Mouse (Mus musculus) forebrain, postnatal 0 days (tissue): ENCODE results near the gene Inafm2. TPM values are rescaled to one million over a fixed set of nuclear protein-coding genes. Genes with fewer than 3 reads are reported as not detected.

ENCODE experiments used
- ATAC-seq: fragments of 200-750 bp; cut with Nextera tagmentation; 2 replicates; pipeline ENCODE4 v1.8.0; 2017; ENCODE audit warnings: mild to moderate bottlenecking, moderate library complexity
- DNase-seq: peaks from one replicate; pipeline ENCODE4 v3.0.0-alpha.2; 2015
- H3K27ac ChIP-seq: fragments of 300-500 bp; sonication (generic); 2 replicates; pipeline ENCODE4 v1.5.1; 2014; ENCODE audit warnings: low read depth, mild to moderate bottlenecking, antibody characterized with exemption, low read length, moderate library complexity, mixed read lengths
- H3K27me3 ChIP-seq: fragments of 300-500 bp; sonication (generic); 2 replicates; pipeline ENCODE4 v1.6.1; 2014; ENCODE audit warnings: mild to moderate bottlenecking, low read length, mixed read lengths; ENCODE audit not compliant: insufficient read depth
- H3K36me3 ChIP-seq: fragments of 300-500 bp; sonication (generic); 2 replicates; pipeline ENCODE4 v1.6.1; 2014; ENCODE audit warnings: mild to moderate bottlenecking, moderate library complexity; ENCODE audit not compliant: insufficient read depth
- H3K4me1 ChIP-seq: fragments of 300-500 bp; sonication (generic); 2 replicates; pipeline ENCODE4 v1.6.1; 2014; ENCODE audit warnings: antibody characterized with exemption; ENCODE audit not compliant: insufficient read depth
- H3K4me2 ChIP-seq: fragments of 300-500 bp; sonication (generic); 2 replicates; pipeline ENCODE4 v1.6.1; 2014; ENCODE audit warnings: low read depth, mild to moderate bottlenecking, moderate library complexity
- H3K4me3 ChIP-seq: fragments of 300-500 bp; sonication (generic); 2 replicates; pipeline ENCODE4 v1.5.1; 2014; ENCODE audit warnings: low read depth, low read length, mixed read lengths
- H3K9ac ChIP-seq: fragments of 300-500 bp; sonication (generic); 2 replicates; pipeline ENCODE4 v1.6.1; 2014; ENCODE audit warnings: mild to moderate bottlenecking
- H3K9me3 ChIP-seq: fragments of 300-500 bp; sonication (generic); 2 replicates; pipeline ENCODE4 v1.6.1; 2016; ENCODE audit warnings: low read length
- CTCF ChIP-seq: sonication (generic); IDR thresholded peaks from 2 replicates; pipeline ENCODE4 v1.5.1; 2016; ENCODE audit warnings: antibody characterized with exemption, control low read depth, low read depth
- WGBS: fragments of 180-500 bp; shearing (Covaris S2); extraction: QIAGEN DNeasy Blood & Tissue Kit; methylation state at CpG from one replicate; pipeline ENCODE4 v1.1.7; 2014; 5-methylcytosine and 5-hydroxymethylcytosine counted together
- polyA plus RNA-seq: library from polyadenylated mRNA; unstranded; fragments of >200 nt; fragmentation: Nextera tagmentation; extraction: Ambion mirVana; gene quantifications from 2 replicates; pipeline ENCODE4 v1.2.1, GENCODE M21; 2015
- total RNA-seq: library from RNA; depleted of rRNA; stranded (reverse); fragments of >200 nt; gene quantifications from 2 replicates; pipeline ENCODE4 v1.2.3, GENCODE M21; 2014

The Inafm2 gene
- total and polyA plus RNA-seq, 2 experiments from 2014 or later: 14.2 to 17.2 TPM

DNA sequence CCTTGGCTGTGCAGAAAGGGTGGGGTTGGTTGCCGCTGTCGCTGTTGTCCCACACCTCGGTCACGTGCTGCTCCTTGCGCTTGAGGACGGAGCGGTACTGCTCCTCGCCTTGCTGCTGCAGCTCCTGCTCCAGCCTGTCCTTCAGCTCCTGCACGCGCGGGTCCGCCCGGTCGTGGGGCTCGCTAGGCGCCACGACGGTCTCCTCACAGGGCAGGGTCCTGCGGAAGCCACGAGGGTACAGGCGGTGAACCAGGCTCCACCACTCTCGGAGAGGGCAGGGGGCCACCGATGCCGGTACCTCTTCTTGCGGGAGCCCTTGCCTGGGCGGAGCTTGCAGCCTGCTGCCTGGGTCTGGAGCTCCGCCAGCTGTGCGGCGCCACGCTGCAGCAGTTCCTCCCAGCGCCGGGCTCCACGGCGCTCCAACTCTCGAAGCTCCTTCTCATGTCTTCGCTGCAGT lies 34.5 kb upstream of the Inafm2 start:
- TF ChIP-seq CTCF: no peak
- H3K27me3 ChIP-seq: peaks cover 4% of the 10 kb centered on the region; the same call in 1 of the 2 replicates
- H3K4me2 ChIP-seq: peak overlapping the region; percentile 68
- WGBS: 1% methylated on average over 36 of the region's 36 CpGs
- H3K27ac ChIP-seq: no peak overlapping the region
- H3K9me3 ChIP-seq: no peaks in the 10 kb centered on the region
- H3K9ac ChIP-seq: peak overlapping the region; percentile 52
- H3K4me1 ChIP-seq: peaks cover 29% of the 10 kb centered on the region
- H3K36me3 ChIP-seq: no peaks in the 10 kb centered on the region
- ATAC-seq: peak; percentile 56
- H3K4me3 ChIP-seq: peak overlapping the region; percentile 30
- peak; percentile 85 for DNase-seq

DNA sequence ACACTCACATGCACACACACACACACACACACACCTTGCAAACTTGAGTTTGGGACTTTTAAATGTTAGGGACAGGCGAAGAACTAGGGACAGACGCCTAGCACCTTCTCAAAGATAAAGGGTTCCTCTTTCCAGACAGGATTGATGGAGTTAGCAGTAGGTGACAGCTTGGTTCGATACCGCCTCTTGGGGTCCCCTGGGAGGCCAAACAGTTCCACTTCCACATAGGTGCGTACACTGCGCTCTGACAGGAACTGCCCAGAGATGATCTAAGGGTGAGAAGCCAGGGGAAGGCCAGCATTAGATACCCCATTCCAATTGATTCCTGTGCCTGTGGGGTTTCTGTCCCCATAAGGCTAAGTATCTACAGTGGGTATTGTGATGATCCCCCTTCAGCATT lies 31.9 kb upstream of the Inafm2 start:
- H3K4me1 ChIP-seq: peaks cover 25% of the 10 kb centered on the region
- no peaks in the 10 kb centered on the region for H3K9me3 ChIP-seq
- H3K4me2 ChIP-seq: no peak overlapping the region
- H3K27ac ChIP-seq: peak overlapping the region; percentile 24; the same call in 1 of the 2 replicates
- no peak for DNase-seq
- WGBS: 92% methylated on average over 6 of the region's 6 CpGs
- H3K27me3 ChIP-seq: peaks cover 4% of the 10 kb centered on the region; the same call in 1 of the 2 replicates
- H3K36me3 ChIP-seq: no peaks in the 10 kb centered on the region
- no peak for TF ChIP-seq CTCF
- no peak overlapping the region for H3K9ac ChIP-seq
- H3K4me3 ChIP-seq: no peak overlapping the region
- ATAC-seq: no peak

DNA sequence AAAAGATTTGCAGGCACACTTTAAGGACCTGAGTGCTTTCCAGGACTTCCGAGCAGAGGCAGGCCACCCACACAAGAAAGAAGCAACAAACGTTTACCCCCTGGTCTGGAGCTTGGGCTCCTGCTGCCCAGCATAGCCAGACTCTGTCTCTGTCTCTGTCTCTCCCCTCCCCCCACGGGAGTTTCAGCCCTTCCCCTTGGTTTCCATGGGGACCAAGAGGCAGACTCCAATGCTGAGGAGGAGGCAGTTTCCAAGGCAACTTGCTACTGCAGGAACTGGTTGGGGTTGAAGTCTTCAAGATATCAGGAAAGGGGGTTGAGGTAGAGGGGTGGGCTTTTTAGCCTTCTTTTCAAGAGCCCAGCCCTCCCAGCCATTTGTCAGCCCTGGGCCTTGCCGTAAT lies 31.3 kb upstream of the Inafm2 start:
- H3K4me2 ChIP-seq: peak overlapping the region; percentile 27
- H3K9me3 ChIP-seq: no peaks in the 10 kb centered on the region
- H3K9ac ChIP-seq: no peak overlapping the region
- H3K27ac ChIP-seq: peak overlapping the region; percentile 69
- peak; percentile 90 for ATAC-seq
- H3K27me3 ChIP-seq: peaks cover 4% of the 10 kb centered on the region; the same call in 1 of the 2 replicates
- TF ChIP-seq CTCF: no peak
- no peak overlapping the region for H3K4me3 ChIP-seq
- H3K4me1 ChIP-seq: peaks cover 25% of the 10 kb centered on the region
- 32% methylated on average over 4 of the region's 4 CpGs for WGBS
- DNase-seq: peak; percentile 88
- no peaks in the 10 kb centered on the region for H3K36me3 ChIP-seq

DNA sequence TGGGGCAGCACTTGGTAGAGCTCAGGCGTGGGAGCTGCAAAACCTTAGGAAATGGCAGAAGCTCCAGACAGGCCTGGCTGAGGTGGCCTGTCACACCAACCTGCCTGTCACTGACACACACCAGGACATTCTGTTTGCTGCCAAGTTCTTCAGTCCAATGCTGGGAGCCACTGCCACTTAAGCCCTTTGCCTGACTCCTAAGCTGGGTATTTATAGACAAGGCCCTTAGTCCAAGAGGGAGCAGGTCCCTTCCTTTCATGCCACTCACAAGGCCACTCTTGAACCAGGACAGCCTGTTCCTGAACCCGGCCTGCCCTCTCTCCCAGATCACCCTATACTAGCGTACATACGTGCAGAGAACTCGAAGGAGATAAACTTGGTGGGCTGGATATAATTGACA lies 28.9 kb upstream of the Inafm2 start:
- Histone ChIP-seq H3K27me3 (no peaks in the 10 kb centered on the region), H3K4me1 (peaks cover 14% of the 10 kb centered on the region), H3K4me2 (no peak overlapping the region), H3K4me3 (no peak overlapping the region), H3K27ac (no peak overlapping the region), H3K9me3 (no peaks in the 10 kb centered on the region), H3K36me3 (no peaks in the 10 kb centered on the region), H3K9ac (no peak overlapping the region)
- 85% methylated on average over 5 of the region's 5 CpGs for WGBS
- DNase-seq (no peak), ATAC-seq (no peak)
- no peak for TF ChIP-seq CTCF

- 83% methylated on average over 15 of the region's 15 CpGs for WGBS
- DNase-seq: no peak
- H3K4me2 ChIP-seq: no peak overlapping the region
- no peaks in the 10 kb centered on the region for H3K4me1 ChIP-seq
- H3K4me3 ChIP-seq: no peak overlapping the region
- no peaks in the 10 kb centered on the region for H3K27me3 ChIP-seq
- no peaks in the 10 kb centered on the region for H3K36me3 ChIP-seq
- H3K9me3 ChIP-seq: no peaks in the 10 kb centered on the region
- no peak overlapping the region for H3K9ac ChIP-seq
- TF ChIP-seq CTCF: no peak
- no peak for ATAC-seq
- no peak overlapping the region for H3K27ac ChIP-seq
These were observed 21.7 kb upstream of the Inafm2 start for GRCm38 (mm10) chr2:118723693-118724486.

- H3K27me3 ChIP-seq: no peaks in the 10 kb centered on the region
- ATAC-seq: no peak
- H3K9ac ChIP-seq: no peak overlapping the region
- no peak overlapping the region for H3K4me3 ChIP-seq
- no peak for TF ChIP-seq CTCF
- no peaks in the 10 kb centered on the region for H3K36me3 ChIP-seq
- H3K27ac ChIP-seq: no peak overlapping the region
- H3K4me1 ChIP-seq: peaks cover 2% of the 10 kb centered on the region; the same call in 1 of the 2 replicates
- WGBS: 93% methylated on average over 4 of the region's 4 CpGs
- H3K4me2 ChIP-seq: no peak overlapping the region
- H3K9me3 ChIP-seq: no peaks in the 10 kb centered on the region
- no peak for DNase-seq
These were observed 20.0 kb upstream of the Inafm2 start for GRCm38 (mm10) chr2:118725511-118725910.

DNA sequence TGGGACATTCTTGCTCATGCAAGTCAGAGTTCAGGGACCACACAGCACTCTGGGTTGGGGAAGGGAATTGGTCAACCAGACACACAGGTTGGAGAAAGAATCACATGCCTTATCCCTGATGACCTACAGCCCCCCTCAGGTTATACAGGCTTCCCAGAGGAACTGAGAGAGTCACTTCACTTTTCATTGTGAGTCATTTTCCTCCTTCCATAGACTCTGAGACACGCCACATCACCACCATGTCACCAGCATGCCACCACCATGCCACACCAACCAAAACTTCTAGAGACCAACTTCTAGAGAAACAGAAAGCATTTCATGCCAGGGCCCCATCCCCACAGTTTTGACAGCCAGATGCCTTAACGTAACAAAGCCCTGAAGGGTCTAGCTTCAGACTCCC lies 18.7 kb upstream of the Inafm2 start:
- Histone ChIP-seq H3K36me3 (no peaks in the 10 kb centered on the region), H3K27ac (no peak overlapping the region), H3K9ac (no peak overlapping the region), H3K4me1 (peaks cover 3% of the 10 kb centered on the region; the same call in 1 of the 2 replicates), H3K9me3 (no peaks in the 10 kb centered on the region), H3K4me2 (no peak overlapping the region), H3K27me3 (no peaks in the 10 kb centered on the region), H3K4me3 (no peak overlapping the region)
- no peak for TF ChIP-seq CTCF
- no peak for DNase-seq
- ATAC-seq: no peak
- WGBS: 84% methylated on average over 2 of the region's 2 CpGs
